Mouse (Mus musculus): ENCODE measurements around the gene Hs3st2. TPM values are rescaled to one million over a fixed set of nuclear protein-coding genes. Genes with fewer than 3 reads are reported as not detected.

Gene Hs3st2
- polyA plus RNA-seq, 1 experiment: not detected

GRCm38 (mm10) chr7:121491455-121492005, 99.9 kb downstream of the Hs3st2 start:
- Histone ChIP-seq H3K4me3 (replicated peaks; ENCODE audit: control insufficient read depth, low read depth, low read length) (no peak overlapping the region), H3K4me1 (ENCODE audit: control insufficient read depth, insufficient read depth, low read length) (no peaks in the 10 kb centered on the region), H3K27ac (ENCODE audit: control insufficient read depth, insufficient read depth, low read depth, low read length, poor library complexity) (no peak overlapping the region)
- no peak for TF ChIP-seq CTCF (IDR thresholded peaks at IDR 0.05; ENCODE audit: control insufficient read depth, insufficient read depth, low read length)
- TF ChIP-seq POLR2A (IDR thresholded peaks at IDR 0.05; ENCODE audit: borderline replicate concordance, control insufficient read depth, low read depth, low read length): no peak
- 68% methylated on average over 3 of the region's 3 CpGs for whole genome bisulfite sequencing

GRCm38 (mm10) chr7:121500516-121500915, 108.9 kb downstream of the Hs3st2 start:
- no peak overlapping the region for H3K4me3 ChIP-seq (replicated peaks; ENCODE audit: control insufficient read depth, low read depth, low read length)
- 87% methylated on average over 17 of the region's 17 CpGs for WGBS
- no peaks in the 10 kb centered on the region for H3K4me1 ChIP-seq (ENCODE audit: control insufficient read depth, insufficient read depth, low read length)
- no peak overlapping the region for H3K27ac ChIP-seq (ENCODE audit: control insufficient read depth, insufficient read depth, low read depth, low read length, poor library complexity)
- TF ChIP-seq CTCF (IDR thresholded peaks at IDR 0.05; ENCODE audit: control insufficient read depth, insufficient read depth, low read length): no peak
- no peak for TF ChIP-seq POLR2A (IDR thresholded peaks at IDR 0.05; ENCODE audit: borderline replicate concordance, control insufficient read depth, low read depth, low read length)

DNA sequence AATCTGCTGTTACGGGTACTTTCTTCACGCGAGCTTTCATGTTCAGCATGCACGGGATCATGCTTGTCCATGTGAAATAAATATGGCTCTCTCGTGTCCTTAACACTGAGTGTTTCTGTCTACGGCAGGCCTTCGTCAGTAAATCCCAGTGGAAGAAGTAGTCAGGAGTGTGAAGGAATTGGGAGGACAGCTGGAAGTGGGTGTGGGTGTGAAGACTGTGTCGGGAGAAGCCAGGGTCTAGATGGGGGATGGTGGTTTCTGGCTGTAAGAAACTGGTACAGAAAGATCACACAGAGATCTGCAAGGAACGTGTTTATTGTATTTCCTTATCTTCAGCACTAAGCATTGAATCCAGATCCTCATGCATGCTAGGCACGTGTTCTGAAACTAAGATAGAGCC, 110.0 kb downstream of the Hs3st2 start:
- Histone ChIP-seq H3K27ac (ENCODE audit: control insufficient read depth, insufficient read depth, low read depth, low read length, poor library complexity) (no peak overlapping the region), H3K4me3 (replicated peaks; ENCODE audit: control insufficient read depth, low read depth, low read length) (no peak overlapping the region), H3K4me1 (ENCODE audit: control insufficient read depth, insufficient read depth, low read length) (no peaks in the 10 kb centered on the region)
- WGBS: 84% methylated on average over 10 of the region's 10 CpGs
- TF ChIP-seq POLR2A (IDR thresholded peaks at IDR 0.05; ENCODE audit: borderline replicate concordance, control insufficient read depth, low read depth, low read length): no peak
- no peak for TF ChIP-seq CTCF (IDR thresholded peaks at IDR 0.05; ENCODE audit: control insufficient read depth, insufficient read depth, low read length)

GRCm38 (mm10) chr7:121516727-121517126, 125.1 kb downstream of the Hs3st2 start:
- H3K27ac ChIP-seq (ENCODE audit: control insufficient read depth, insufficient read depth, low read depth, low read length, poor library complexity): no peak overlapping the region
- TF ChIP-seq CTCF (IDR thresholded peaks at IDR 0.05; ENCODE audit: control insufficient read depth, insufficient read depth, low read length) (no peak), POLR2A (IDR thresholded peaks at IDR 0.05; ENCODE audit: borderline replicate concordance, control insufficient read depth, low read depth, low read length) (no peak)
- WGBS: 18% methylated on average over 3 of the region's 3 CpGs
- peaks cover 3% of the 10 kb centered on the region; the same call in 1 of the 2 replicates for H3K4me1 ChIP-seq (ENCODE audit: control insufficient read depth, insufficient read depth, low read length)
- H3K4me3 ChIP-seq (replicated peaks; ENCODE audit: control insufficient read depth, low read depth, low read length): no peak overlapping the region

DNA sequence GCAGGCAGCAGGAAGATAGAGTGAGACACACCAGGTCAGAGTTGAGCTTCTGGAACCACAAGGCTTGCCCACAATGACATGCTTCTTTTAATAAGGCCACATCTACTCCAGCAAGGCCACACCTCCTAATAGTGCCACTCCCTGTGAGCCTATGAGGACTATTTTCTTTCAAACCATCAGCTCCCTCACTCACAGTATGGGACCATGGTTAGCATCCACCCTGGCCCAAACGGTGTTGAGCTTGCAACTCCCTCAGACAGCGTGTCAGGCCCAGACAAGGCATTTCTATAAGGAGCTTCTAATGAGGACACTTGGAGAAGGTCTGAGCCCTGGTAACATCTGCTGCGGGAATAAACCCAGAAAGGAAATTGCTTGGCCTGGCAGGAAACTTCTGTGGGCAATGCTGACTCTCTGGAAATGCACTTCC, 125.5 kb downstream of the Hs3st2 start:
- H3K4me1 ChIP-seq (ENCODE audit: control insufficient read depth, insufficient read depth, low read length): peaks cover 3% of the 10 kb centered on the region; the same call in 1 of the 2 replicates
- 2% methylated on average over 3 of the region's 3 CpGs for WGBS
- H3K4me3 ChIP-seq (replicated peaks; ENCODE audit: control insufficient read depth, low read depth, low read length): no peak overlapping the region
- H3K27ac ChIP-seq (ENCODE audit: control insufficient read depth, insufficient read depth, low read depth, low read length, poor library complexity): peak overlapping the region; percentile 36; the same call in 1 of the 2 replicates
- TF ChIP-seq POLR2A (IDR thresholded peaks at IDR 0.05; ENCODE audit: borderline replicate concordance, control insufficient read depth, low read depth, low read length) (no peak), CTCF (IDR thresholded peaks at IDR 0.05; ENCODE audit: control insufficient read depth, insufficient read depth, low read length) (no peak)

DNA sequence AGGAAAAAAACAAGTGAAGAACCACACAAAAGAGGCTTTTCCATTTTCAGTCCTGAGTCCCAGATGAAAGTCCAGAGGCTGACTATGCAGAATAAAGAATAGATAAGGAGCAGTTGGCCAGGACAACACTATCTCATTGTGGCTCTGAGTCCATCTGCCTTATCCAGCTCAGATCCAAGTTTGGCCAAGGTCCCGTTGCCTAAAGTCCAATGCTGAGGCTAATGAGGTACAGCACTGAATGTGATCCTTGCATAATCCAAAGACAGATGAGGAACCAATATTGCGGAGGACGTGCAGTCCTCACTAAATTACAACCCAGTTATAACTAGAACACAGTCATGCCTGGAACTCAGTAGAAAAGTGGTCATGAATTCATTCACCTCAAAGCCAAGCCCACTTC, 130.5 kb downstream of the Hs3st2 start:
- TF ChIP-seq POLR2A (IDR thresholded peaks at IDR 0.05; ENCODE audit: borderline replicate concordance, control insufficient read depth, low read depth, low read length) (no peak), CTCF (IDR thresholded peaks at IDR 0.05; ENCODE audit: control insufficient read depth, insufficient read depth, low read length) (no peak)
- Histone ChIP-seq H3K4me3 (replicated peaks; ENCODE audit: control insufficient read depth, low read depth, low read length) (no peak overlapping the region), H3K4me1 (ENCODE audit: control insufficient read depth, insufficient read depth, low read length) (peaks cover 2% of the 10 kb centered on the region; the same call in 1 of the 2 replicates), H3K27ac (ENCODE audit: control insufficient read depth, insufficient read depth, low read depth, low read length, poor library complexity) (no peak overlapping the region)
- WGBS: 64% methylated on average over 3 of the region's 3 CpGs

DNA sequence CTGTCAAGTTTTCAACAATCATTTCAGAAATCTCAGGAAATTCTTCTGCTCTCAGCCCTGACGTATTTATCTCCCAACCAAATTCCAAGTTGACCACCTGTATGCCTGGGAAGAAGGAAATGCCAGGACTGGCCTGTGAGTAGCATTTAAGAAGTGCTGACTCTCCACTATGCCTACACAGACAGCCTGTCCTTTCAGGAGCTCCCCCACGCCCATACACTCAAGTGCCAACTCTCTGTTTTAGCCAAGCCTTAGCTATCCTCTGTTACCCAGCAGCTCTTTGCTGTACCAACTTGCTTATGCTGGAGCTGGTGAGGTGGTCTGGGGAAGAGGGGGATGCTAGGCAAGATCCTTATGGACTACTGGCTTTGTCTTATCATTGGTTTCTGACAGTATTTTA, 137.4 kb downstream of the Hs3st2 start:
- no peaks in the 10 kb centered on the region for H3K4me1 ChIP-seq (ENCODE audit: control insufficient read depth, insufficient read depth, low read length)
- H3K27ac ChIP-seq (ENCODE audit: control insufficient read depth, insufficient read depth, low read depth, low read length, poor library complexity): no peak overlapping the region
- WGBS: 70% methylated on average over 2 of the region's 2 CpGs
- TF ChIP-seq CTCF (IDR thresholded peaks at IDR 0.05; ENCODE audit: control insufficient read depth, insufficient read depth, low read length) (no peak), POLR2A (IDR thresholded peaks at IDR 0.05; ENCODE audit: borderline replicate concordance, control insufficient read depth, low read depth, low read length) (no peak)
- no peak overlapping the region for H3K4me3 ChIP-seq (replicated peaks; ENCODE audit: control insufficient read depth, low read depth, low read length)

GRCm38 (mm10) chr7:121533639-121534038, 142.0 kb downstream of the Hs3st2 start:
- TF ChIP-seq POLR2A (IDR thresholded peaks at IDR 0.05; ENCODE audit: borderline replicate concordance, control insufficient read depth, low read depth, low read length) (no peak), CTCF (IDR thresholded peaks at IDR 0.05; ENCODE audit: control insufficient read depth, insufficient read depth, low read length) (no peak)
- H3K4me1 ChIP-seq (ENCODE audit: control insufficient read depth, insufficient read depth, low read length): no peaks in the 10 kb centered on the region
- H3K4me3 ChIP-seq (replicated peaks; ENCODE audit: control insufficient read depth, low read depth, low read length): no peak overlapping the region
- 79% methylated on average over 6 of the region's 6 CpGs for WGBS
- H3K27ac ChIP-seq (ENCODE audit: control insufficient read depth, insufficient read depth, low read depth, low read length, poor library complexity): no peak overlapping the region

DNA sequence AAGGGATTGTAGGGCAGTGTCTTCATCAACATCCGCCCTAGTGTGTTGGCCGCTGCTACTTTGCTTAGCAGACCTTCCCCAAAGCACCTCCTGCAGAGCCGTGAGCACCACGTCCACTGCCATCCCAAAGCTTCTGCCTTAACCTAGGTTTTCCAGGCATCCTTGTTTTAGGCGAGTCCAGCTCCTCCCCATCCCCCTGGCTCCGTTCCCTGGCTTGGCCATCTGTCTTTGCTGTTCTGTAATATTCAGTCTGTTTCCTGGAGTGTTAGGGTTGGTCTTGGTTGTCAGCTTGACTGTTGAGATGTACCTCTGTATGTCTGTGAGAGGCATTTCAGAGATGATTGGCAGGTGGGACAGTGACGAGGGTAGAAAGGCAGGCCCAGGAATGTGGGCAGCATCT, 142.7 kb downstream of the Hs3st2 start:
- no peak for TF ChIP-seq CTCF (IDR thresholded peaks at IDR 0.05; ENCODE audit: control insufficient read depth, insufficient read depth, low read length)
- no peak for TF ChIP-seq POLR2A (IDR thresholded peaks at IDR 0.05; ENCODE audit: borderline replicate concordance, control insufficient read depth, low read depth, low read length)
- WGBS: 80% methylated on average over 7 of the region's 7 CpGs
- Histone ChIP-seq H3K4me1 (ENCODE audit: control insufficient read depth, insufficient read depth, low read length) (no peaks in the 10 kb centered on the region), H3K4me3 (replicated peaks; ENCODE audit: control insufficient read depth, low read depth, low read length) (no peak overlapping the region), H3K27ac (ENCODE audit: control insufficient read depth, insufficient read depth, low read depth, low read length, poor library complexity) (no peak overlapping the region)

All from bone marrow, adult 2 months (tissue).